Mouse (Mus musculus) myocyte (in vitro differentiated cells): ENCODE measurements around the gene Gdf3. TPM values are rescaled to one million over a fixed set of nuclear protein-coding genes. Genes with fewer than 3 reads are reported as not detected.

Source experiments
- H3K27me3 ChIP-seq: one replicate; pipeline ENCODE4 v1.6.1; 2011; ENCODE audit not compliant: control insufficient read depth, insufficient read depth, insufficient read length
- H3K36me3 ChIP-seq: one replicate; pipeline ENCODE4 v1.6.1; 2011; ENCODE audit not compliant: control insufficient read depth, insufficient read depth
- H3K4me2 ChIP-seq: one replicate; pipeline ENCODE4 v1.6.1; 2011; ENCODE audit warnings: low read depth, control low read depth
- H3K4me3 ChIP-seq: one replicate; pipeline ENCODE4 v1.5.1; 2011; ENCODE audit warnings: mild to moderate bottlenecking, control low read depth, moderate library complexity
- H3K79me2 ChIP-seq: one replicate; pipeline ENCODE4 v1.6.1; 2011; ENCODE audit not compliant: control insufficient read depth, insufficient read depth
- H3ac ChIP-seq: one replicate; pipeline ENCODE4 v1.6.1; 2011; ENCODE audit not compliant: control insufficient read depth, insufficient read length
- CEBPB ChIP-seq: IDR thresholded peaks from 2 replicates; pipeline ENCODE4 v1.6.1; 2011; ENCODE audit warnings: mild to moderate bottlenecking, moderate library complexity; ENCODE audit not compliant: poor library complexity, insufficient read depth, severe bottlenecking
- E2F4 ChIP-seq: IDR thresholded peaks from one replicate; pipeline ENCODE4 v1.6.1; 2011; ENCODE audit warnings: mild to moderate bottlenecking, control low read depth, moderate library complexity; ENCODE audit not compliant: insufficient read depth
- MAX ChIP-seq: IDR thresholded peaks from one replicate; pipeline ENCODE4 v1.6.1; 2011; ENCODE audit warnings: low read depth, mild to moderate bottlenecking, control low read depth
- MYOD1 ChIP-seq, 3 experiments: IDR thresholded peaks; one replicate each; pipeline ENCODE4 v1.6.1; 2011; ENCODE audit warnings: control low read depth in 2 of 3, low read depth in 2 of 3, mild to moderate bottlenecking in 2 of 3, moderate library complexity in 1 of 3; ENCODE audit not compliant: insufficient read length in 2 of 3, control insufficient read depth in 1 of 3
- MYOG ChIP-seq, 3 experiments: IDR thresholded peaks; one replicate each; pipeline ENCODE4 v1.6.1; 2011; ENCODE audit warnings: control low read depth in 2 of 3, low read depth in 2 of 3, mild to moderate bottlenecking in 2 of 3; ENCODE audit not compliant: insufficient read length in 2 of 3, control insufficient read depth in 1 of 3, insufficient read depth in 1 of 3
- POLR2A ChIP-seq: IDR thresholded peaks from one replicate; pipeline ENCODE4 v1.6.1; 2011; ENCODE audit warnings: low read depth, mild to moderate bottlenecking, control low read depth, moderate library complexity; ENCODE audit not compliant: insufficient read length
- POLR2AphosphoS2 ChIP-seq: IDR thresholded peaks from one replicate; pipeline ENCODE4 v1.6.1; 2011; ENCODE audit warnings: low read depth, control low read depth; ENCODE audit not compliant: insufficient read length
- REST ChIP-seq: IDR thresholded peaks from one replicate; pipeline ENCODE4 v1.6.1; 2011; ENCODE audit warnings: mild to moderate bottlenecking, control low read depth, moderate library complexity; ENCODE audit not compliant: insufficient read depth, insufficient read length
- SRF ChIP-seq: IDR thresholded peaks from one replicate; pipeline ENCODE4 v1.6.1; 2011; ENCODE audit warnings: low read depth; ENCODE audit not compliant: control insufficient read depth, insufficient read length
- TCF12 ChIP-seq: IDR thresholded peaks from one replicate; pipeline ENCODE4 v1.6.1; 2011; ENCODE audit warnings: mild to moderate bottlenecking, control low read depth; ENCODE audit not compliant: poor library complexity, insufficient read depth, severe bottlenecking
- TCF3 ChIP-seq: IDR thresholded peaks from one replicate; pipeline ENCODE4 v1.6.1; 2011; ENCODE audit warnings: low read depth, control low read depth; ENCODE audit not compliant: insufficient read length
- USF1 ChIP-seq: IDR thresholded peaks from one replicate; pipeline ENCODE4 v1.6.1; 2011; ENCODE audit warnings: low read depth, mild to moderate bottlenecking, control low read depth, moderate library complexity
- polyA plus RNA-seq: library from polyadenylated mRNA; unstranded; fragments of >200 nt; fragmentation: generic; extraction: Trizol; gene quantifications from one replicate; pipeline ENCODE4 v1.2.1, GENCODE M21; 2012; ENCODE audit warnings: missing spikeins

Gdf3 gene
- polyA plus RNA-seq, 1 experiment: not detected

DNA sequence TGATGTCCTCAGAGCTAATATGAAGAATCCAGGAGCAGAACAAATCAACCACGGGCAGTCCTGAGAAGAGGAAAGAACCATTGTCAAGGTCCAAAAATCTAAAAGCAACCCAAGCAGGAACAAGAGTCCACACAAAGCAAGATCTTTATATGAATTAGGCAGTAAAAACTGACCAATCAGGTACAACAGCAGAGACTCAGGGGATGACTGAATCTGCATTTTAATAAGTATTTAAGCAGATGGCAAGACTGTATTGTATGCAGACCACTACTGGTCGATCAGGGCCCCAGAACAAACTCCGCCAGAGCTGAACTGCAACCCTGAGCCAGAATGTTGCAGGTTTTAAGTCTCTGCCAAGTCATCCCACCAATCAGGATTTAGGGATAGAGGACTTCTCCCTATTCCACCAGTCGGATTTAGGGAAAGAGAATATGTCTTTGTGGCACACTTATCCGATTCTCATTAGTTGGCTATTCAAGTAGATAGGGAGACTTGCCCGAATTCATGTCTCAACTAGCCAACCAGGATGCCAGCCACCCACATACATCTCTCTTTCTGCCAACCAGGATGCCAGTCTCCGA lies 9.7 kb downstream of the Gdf3 start:
- no peak overlapping the region for H3ac ChIP-seq
- H3K79me2 ChIP-seq: no peaks in the 10 kb centered on the region
- H3K36me3 ChIP-seq: peaks cover 7% of the 10 kb centered on the region
- no peaks in the 10 kb centered on the region for H3K27me3 ChIP-seq
- TF ChIP-seq MYOD1 (IDR thresholded peaks at IDR 0.05; ENCODE audit: control insufficient read depth in 1 of 3, insufficient read length in 2 of 3, low read depth in 2 of 3): no peak
- no peak for TF ChIP-seq USF1
- TF ChIP-seq MYOG (IDR thresholded peaks at IDR 0.05; ENCODE audit: control insufficient read depth in 1 of 3, insufficient read depth in 1 of 3, insufficient read length in 2 of 3, low read depth in 2 of 3): no peak
- no peak for TF ChIP-seq SRF
- no peak for TF ChIP-seq E2F4
- TF ChIP-seq CEBPB: no peak
- TF ChIP-seq POLR2AphosphoS2: no peak
- TF ChIP-seq REST: no peak
- no peak for TF ChIP-seq TCF12
- no peak for TF ChIP-seq TCF3
- TF ChIP-seq MAX: no peak
- no peak for TF ChIP-seq POLR2A
- H3K4me3 ChIP-seq: no peak overlapping the region
- peak overlapping the region; percentile 31 for H3K4me2 ChIP-seq

DNA sequence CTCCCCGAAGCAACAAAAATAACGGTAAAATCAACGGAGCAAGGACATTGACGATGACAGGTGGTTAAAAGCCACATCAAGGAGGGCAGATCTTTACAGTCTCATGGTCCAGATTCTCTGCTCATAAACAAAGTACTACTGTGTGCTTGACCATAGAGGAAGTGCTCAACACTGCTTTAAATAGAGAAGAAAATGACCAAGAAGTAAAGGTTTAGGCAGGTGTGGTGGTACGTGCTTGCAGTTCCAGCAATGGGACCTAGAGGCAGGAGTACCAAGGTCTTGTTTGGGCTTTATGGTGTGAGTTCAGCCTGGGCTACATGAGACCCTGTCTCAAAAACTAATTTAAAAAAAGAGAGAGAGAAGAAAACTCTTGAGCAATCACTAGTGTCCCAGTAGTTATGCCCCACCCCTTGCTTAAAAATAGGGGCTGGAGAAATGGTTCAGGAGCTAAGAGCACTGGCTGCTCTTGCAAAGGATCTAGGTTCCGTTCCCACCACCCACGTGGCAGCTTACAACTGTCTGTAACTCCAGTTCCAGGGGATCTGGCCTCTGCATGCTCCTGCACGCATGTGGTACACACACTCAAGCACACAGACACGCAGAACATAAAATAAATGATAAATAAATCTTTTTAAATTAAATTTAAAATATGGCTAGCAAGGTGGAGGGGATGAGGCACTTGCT lies 10.7 kb downstream of the Gdf3 start:
- TF ChIP-seq MYOD1 (IDR thresholded peaks at IDR 0.05; ENCODE audit: control insufficient read depth in 1 of 3, insufficient read length in 2 of 3, low read depth in 2 of 3): no peak
- TF ChIP-seq E2F4: no peak
- TF ChIP-seq USF1: no peak
- peaks cover 12% of the 10 kb centered on the region for H3K36me3 ChIP-seq
- H3K79me2 ChIP-seq: no peaks in the 10 kb centered on the region
- H3ac ChIP-seq: no peak overlapping the region
- H3K4me3 ChIP-seq: no peak overlapping the region
- H3K27me3 ChIP-seq: no peaks in the 10 kb centered on the region
- no peak overlapping the region for H3K4me2 ChIP-seq

DNA sequence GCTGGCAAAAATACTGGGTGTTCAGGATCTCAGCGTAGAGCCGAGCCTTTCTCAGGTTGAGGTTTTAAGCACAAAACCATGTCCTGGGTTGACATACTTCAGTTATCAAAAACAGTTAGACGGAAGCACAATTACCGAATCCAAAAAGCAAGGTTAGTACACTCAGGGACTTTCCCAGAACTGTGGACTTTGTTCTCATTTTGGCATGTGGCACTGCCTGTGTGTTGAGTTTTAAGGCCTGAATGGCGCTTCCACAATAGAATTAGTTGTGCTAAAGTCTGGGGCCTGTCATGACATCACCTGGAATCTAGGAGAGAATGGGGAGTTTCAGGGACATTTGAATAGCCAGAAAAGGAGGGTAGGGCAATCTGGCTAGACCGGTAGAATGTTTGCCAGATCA lies 11.5 kb downstream of the Gdf3 start:
- Histone ChIP-seq H3K27me3 (no peaks in the 10 kb centered on the region), H3ac (no peak overlapping the region), H3K36me3 (peaks cover 12% of the 10 kb centered on the region), H3K4me3 (no peak overlapping the region), H3K4me2 (no peak overlapping the region), H3K79me2 (no peaks in the 10 kb centered on the region)
- TF ChIP-seq TCF3 (no peak), SRF (no peak), MYOG (IDR thresholded peaks at IDR 0.05; ENCODE audit: control insufficient read depth in 1 of 3, insufficient read depth in 1 of 3, insufficient read length in 2 of 3, low read depth in 2 of 3) (no peak), POLR2A (no peak), MYOD1 (IDR thresholded peaks at IDR 0.05; ENCODE audit: control insufficient read depth in 1 of 3, insufficient read length in 2 of 3, low read depth in 2 of 3) (no peak), POLR2AphosphoS2 (no peak)

DNA sequence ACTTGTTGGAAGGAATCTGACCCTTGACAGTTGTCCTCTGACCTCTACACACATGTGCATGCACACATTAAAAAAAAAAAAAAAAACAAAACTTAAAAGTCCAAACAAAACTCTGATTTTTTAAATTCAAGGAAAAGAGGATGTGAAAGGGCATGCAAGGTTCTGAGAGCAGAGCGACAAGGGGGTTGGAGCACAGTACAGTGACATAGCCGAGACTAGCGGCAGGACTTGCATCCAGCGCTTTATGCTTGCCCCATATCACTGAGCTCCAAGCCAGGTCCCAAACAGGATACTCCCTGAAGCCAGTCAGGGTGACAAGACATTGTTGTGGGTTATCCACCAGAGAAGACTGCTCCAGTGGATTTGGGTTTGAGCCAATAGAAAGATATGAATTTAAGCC lies 11.9 kb downstream of the Gdf3 start:
- Histone ChIP-seq H3K36me3 (peaks cover 12% of the 10 kb centered on the region), H3K4me3 (no peak overlapping the region), H3K79me2 (no peaks in the 10 kb centered on the region), H3K27me3 (no peaks in the 10 kb centered on the region), H3ac (no peak overlapping the region), H3K4me2 (no peak overlapping the region)
- TF ChIP-seq E2F4 (no peak), SRF (no peak), TCF12 (no peak), MYOD1 (IDR thresholded peaks at IDR 0.05; ENCODE audit: control insufficient read depth in 1 of 3, insufficient read length in 2 of 3, low read depth in 2 of 3) (no peak), REST (no peak), CEBPB (no peak), MYOG (IDR thresholded peaks at IDR 0.05; ENCODE audit: control insufficient read depth in 1 of 3, insufficient read depth in 1 of 3, insufficient read length in 2 of 3, low read depth in 2 of 3) (no peak), POLR2AphosphoS2 (no peak), USF1 (no peak), MAX (no peak), TCF3 (no peak), POLR2A (no peak)

DNA sequence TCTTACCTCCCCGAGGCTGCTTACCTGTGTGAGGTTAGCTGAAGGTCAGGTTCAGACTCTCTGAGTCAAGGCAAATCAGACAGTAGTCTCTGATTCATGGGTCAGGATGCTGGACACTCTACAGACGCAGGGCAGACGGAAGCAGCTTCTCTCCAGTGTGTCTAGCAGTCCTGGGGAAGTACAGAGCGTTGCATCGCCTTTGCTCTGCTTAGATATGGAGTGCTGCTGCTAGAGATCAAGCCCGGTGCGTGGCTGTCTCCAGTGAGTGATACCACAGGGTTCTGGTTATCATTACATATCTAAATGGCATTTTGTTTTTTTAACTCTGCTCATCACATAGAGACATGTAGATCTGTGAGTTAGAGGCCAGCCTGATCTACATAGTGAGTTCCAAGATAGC lies 13.3 kb downstream of the Gdf3 start:
- peaks cover 12% of the 10 kb centered on the region for H3K36me3 ChIP-seq
- H3K79me2 ChIP-seq: no peaks in the 10 kb centered on the region
- TF ChIP-seq MYOG (IDR thresholded peaks at IDR 0.05; ENCODE audit: control insufficient read depth in 1 of 3, insufficient read depth in 1 of 3, insufficient read length in 2 of 3, low read depth in 2 of 3) (no peak), MAX (no peak), E2F4 (no peak), REST (no peak), SRF (no peak), POLR2A (no peak), TCF12 (no peak)
- no peaks in the 10 kb centered on the region for H3K27me3 ChIP-seq
- no peak overlapping the region for H3ac ChIP-seq
- no peak overlapping the region for H3K4me2 ChIP-seq
- H3K4me3 ChIP-seq: no peak overlapping the region
